Mouse (Mus musculus): ENCODE data around the gene Cenpu. TPM values are rescaled to one million over a fixed set of nuclear protein-coding genes. Genes with fewer than 3 reads are reported as not detected.

Gene Cenpu
- polyA plus RNA-seq (2015; fragmentation: Nextera tagmentation; extraction: Ambion mirVana) = 9.7 and 11.9 TPM in 2 replicates

- ATAC-seq (replicated peaks; ENCODE audit: low FRiP score, low read depth) = peak; percentile 97
- Histone ChIP-seq H3K9me3 (replicated peaks; ENCODE audit: low read length) (no peaks in the 10 kb centered on the region), H3K9ac (ENCODE audit: low read depth, low read length) (peak within 1 kb of the TSS; percentile 61), H3K4me2 (ENCODE audit: low read length) (peak within 1 kb of the TSS; percentile 79), H3K27ac (peak within 1 kb of the TSS; percentile 70; the same call in 1 of the 2 replicates), H3K36me3 (ENCODE audit: insufficient read depth, low read length) (no peaks in the 10 kb centered on the region), H3K4me1 (replicated peaks; ENCODE audit: insufficient read depth, low read length) (0 out of 2 replicates have a peak, but pooled peaks cover 5% of the 10 kb centered on the region), H3K4me3 (replicated peaks; ENCODE audit: low read depth, low read length) (peak within 1 kb of the TSS; percentile 69), H3K27me3 (ENCODE audit: insufficient read depth, low read length) (no peaks in the 10 kb centered on the region)
- under 1% methylated on average over 50 of the region's 50 CpGs for WGBS
- peak; percentile 100 for DNase-seq (ENCODE audit: low spot score)
- TF ChIP-seq CTCF (IDR thresholded peaks at IDR 0.05; ENCODE audit: low read depth) = no peak
These were observed at the start of gene Cenpu for GRCm38 (mm10) chr8:46551615-46552440. TSS of gene Cenpu (plus strand) at chr8:46552028.

GRCm38 (mm10) chr8:46502333-46503071 is 49.3 kb upstream of the Cenpu start:
- Histone ChIP-seq H3K36me3 (ENCODE audit: insufficient read depth, low read length) (no peaks in the 10 kb centered on the region), H3K4me2 (ENCODE audit: low read length) (peak overlapping the region; percentile 50), H3K27me3 (ENCODE audit: insufficient read depth, low read length) (no peaks in the 10 kb centered on the region), H3K9me3 (replicated peaks; ENCODE audit: low read length) (no peaks in the 10 kb centered on the region), H3K9ac (ENCODE audit: low read depth, low read length) (peak overlapping the region; percentile 24; the same call in 1 of the 2 replicates), H3K4me1 (replicated peaks; ENCODE audit: insufficient read depth, low read length) (peaks cover 21% of the 10 kb centered on the region), H3K4me3 (replicated peaks; ENCODE audit: low read depth, low read length) (peak overlapping the region; percentile 28), H3K27ac (no peak overlapping the region)
- DNase-seq (ENCODE audit: low spot score) (no peak), ATAC-seq (replicated peaks; ENCODE audit: low FRiP score, low read depth) (no peak)
- TF ChIP-seq CTCF (IDR thresholded peaks at IDR 0.05; ENCODE audit: low read depth) = no peak
- 23% methylated on average over 19 of the region's 19 CpGs for WGBS

- TF ChIP-seq CTCF (IDR thresholded peaks at IDR 0.05; ENCODE audit: low read depth) = no peak
- Histone ChIP-seq H3K9ac (ENCODE audit: low read depth, low read length) (peak overlapping the region; percentile 24; the same call in 1 of the 2 replicates), H3K36me3 (ENCODE audit: insufficient read depth, low read length) (no peaks in the 10 kb centered on the region), H3K27ac (no peak overlapping the region), H3K4me3 (replicated peaks; ENCODE audit: low read depth, low read length) (peak overlapping the region; percentile 28), H3K9me3 (replicated peaks; ENCODE audit: low read length) (no peaks in the 10 kb centered on the region), H3K4me2 (ENCODE audit: low read length) (peak overlapping the region; percentile 50), H3K27me3 (ENCODE audit: insufficient read depth, low read length) (no peaks in the 10 kb centered on the region), H3K4me1 (replicated peaks; ENCODE audit: insufficient read depth, low read length) (peaks cover 21% of the 10 kb centered on the region)
- 77% methylated on average over 12 of the region's 12 CpGs for WGBS
- ATAC-seq (replicated peaks; ENCODE audit: low FRiP score, low read depth) (no peak), DNase-seq (ENCODE audit: low spot score) (no peak)
These were observed 48.6 kb upstream of the Cenpu start for GRCm38 (mm10) chr8:46503072-46503695.

GRCm38 (mm10) chr8:46504196-46504595 is 47.6 kb upstream of the Cenpu start:
- Histone ChIP-seq H3K27me3 (ENCODE audit: insufficient read depth, low read length) (no peaks in the 10 kb centered on the region), H3K9ac (ENCODE audit: low read depth, low read length) (no peak overlapping the region), H3K4me2 (ENCODE audit: low read length) (no peak overlapping the region), H3K36me3 (ENCODE audit: insufficient read depth, low read length) (no peaks in the 10 kb centered on the region), H3K4me3 (replicated peaks; ENCODE audit: low read depth, low read length) (no peak overlapping the region), H3K27ac (no peak overlapping the region), H3K4me1 (replicated peaks; ENCODE audit: insufficient read depth, low read length) (peaks cover 21% of the 10 kb centered on the region), H3K9me3 (replicated peaks; ENCODE audit: low read length) (no peaks in the 10 kb centered on the region)
- DNase-seq (ENCODE audit: low spot score) (no peak), ATAC-seq (replicated peaks; ENCODE audit: low FRiP score, low read depth) (no peak)
- TF ChIP-seq CTCF (IDR thresholded peaks at IDR 0.05; ENCODE audit: low read depth) = no peak
- 51% methylated on average over 3 of the region's 3 CpGs for WGBS

GRCm38 (mm10) chr8:46508488-46509395 is 43.1 kb upstream of the Cenpu start:
- no peaks in the 10 kb centered on the region for H3K9me3 ChIP-seq (replicated peaks; ENCODE audit: low read length)
- 77% methylated on average over 14 of the region's 14 CpGs for WGBS
- TF ChIP-seq CTCF (IDR thresholded peaks at IDR 0.05; ENCODE audit: low read depth) = no peak
- no peak overlapping the region for H3K4me2 ChIP-seq (ENCODE audit: low read length)
- DNase-seq (ENCODE audit: low spot score) (no peak), ATAC-seq (replicated peaks; ENCODE audit: low FRiP score, low read depth) (no peak)
- peaks cover 5% of the 10 kb centered on the region; the same call in 1 of the 2 replicates for H3K36me3 ChIP-seq (ENCODE audit: insufficient read depth, low read length)
- H3K4me3 ChIP-seq (replicated peaks; ENCODE audit: low read depth, low read length) = no peak overlapping the region
- no peak overlapping the region for H3K9ac ChIP-seq (ENCODE audit: low read depth, low read length)
- H3K27ac ChIP-seq = no peak overlapping the region
- no peaks in the 10 kb centered on the region for H3K27me3 ChIP-seq (ENCODE audit: insufficient read depth, low read length)
- peaks cover 12% of the 10 kb centered on the region; the same call in 1 of the 2 replicates for H3K4me1 ChIP-seq (replicated peaks; ENCODE audit: insufficient read depth, low read length)
